28 mouse cellular contexts compared by ENCODE assay signal in the genomic region with DNA sequence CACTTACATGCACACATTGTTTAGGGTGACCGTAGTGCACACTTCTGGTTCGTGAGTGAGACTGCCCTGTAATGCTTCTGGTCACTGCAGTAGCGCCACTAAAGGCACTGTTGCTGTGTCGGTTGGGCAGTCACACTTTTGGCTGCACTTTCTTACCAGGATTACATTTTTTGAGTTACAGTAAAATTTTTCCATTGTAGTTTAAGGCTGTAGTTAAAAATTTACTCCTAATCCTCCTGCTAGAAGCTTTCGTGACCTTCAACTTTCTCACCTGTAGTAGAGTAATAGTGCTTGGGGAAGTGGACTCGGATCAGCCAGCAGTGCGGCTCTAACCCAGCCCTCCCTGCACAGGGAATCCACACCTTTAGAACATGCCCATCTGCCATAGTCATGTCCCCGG. TPM values are rescaled to one million over a fixed set of nuclear protein-coding genes. Genes with fewer than 3 reads are reported as not detected.
A peak's percentile ranks its signal among the peaks of the same experiment; 100 is the strongest.
DNase-seq lines count a peak whose midpoint lies in the region; ATAC-seq and TF ChIP-seq lines count a peak whose summit lies in the region.
"Had no signal": no experiment of that assay in that cellular context is flagged by ENCODE, and none has a peak within 500 bp of the region (broad histone marks: within the 10 kb centered on the region; RNA-seq: fewer than 3 reads in every experiment).

No protein-coding gene starts in this region.

- no peak for DNase-seq in kidney, postnatal 10 days
- DNase-seq in kidney, postnatal 36 days: peak; percentile 34 to 38
- no peak for DNase-seq in urinary bladder, adult 18-20 months (ENCODE audit: low spot score in 2 of 2)
- DNase-seq: adrenal gland, postnatal 10 days; adrenal gland, postnatal 36 days; B cell, adult 2 months; cerebellum, adult 18-20 months; cerebellum, adult 9-10 months; cerebellum, postnatal 14 days; gastrocnemius, postnatal 10 days; gastrocnemius, postnatal 36 days; heart, adult 2 months; heart, postnatal 14 days; heart, postnatal 4 days had no signal

- H3K9ac ChIP-seq in intestine, embryonic 15.5 days: no peak overlapping the region
- H3K9ac ChIP-seq in intestine, postnatal 0 days (ENCODE audit: low read depth, low read length): no peak overlapping the region
- no peak overlapping the region for H3K9ac ChIP-seq in kidney, embryonic 15.5 days
- no peak overlapping the region for H3K9ac ChIP-seq in kidney, embryonic 14.5 days (ENCODE audit: low read depth, low read length)
- H3K9ac ChIP-seq in intestine, embryonic 16.5 days (ENCODE audit: low read depth, low read length): no peak overlapping the region
- H3K9ac ChIP-seq: forebrain, embryonic 13.5 days; heart, embryonic 13.5 days; hindbrain, embryonic 14.5 days had no signal

- no peaks in the 10 kb centered on the region for H3K9me3 ChIP-seq in intestine, embryonic 15.5 days
- H3K9me3 ChIP-seq in intestine, postnatal 0 days (ENCODE audit: control insufficient read depth): no peaks in the 10 kb centered on the region
- H3K9me3 ChIP-seq in kidney, embryonic 15.5 days (replicated peaks): no peaks in the 10 kb centered on the region
- no peaks in the 10 kb centered on the region for H3K9me3 ChIP-seq in kidney, embryonic 14.5 days (ENCODE audit: control insufficient read depth, low read length)
- no peaks in the 10 kb centered on the region for H3K9me3 ChIP-seq in intestine, embryonic 16.5 days (ENCODE audit: control insufficient read depth, low read length)
- H3K9me3 ChIP-seq: forebrain, embryonic 10.5 days; forebrain, embryonic 13.5 days; G1E; heart, embryonic 10.5 days; heart, embryonic 13.5 days had no signal

- ATAC-seq in intestine, embryonic 15.5 days: 0 out of 2 replicates have a peak, but pooled peaks have one; percentile 49
- no peak for ATAC-seq in intestine, postnatal 0 days
- ATAC-seq in kidney, embryonic 15.5 days (replicated peaks; ENCODE audit: low FRiP score): no peak
- no peak for ATAC-seq in kidney, embryonic 14.5 days (ENCODE audit: low FRiP score, low TSS enrichment)
- ATAC-seq in intestine, embryonic 16.5 days: peak; percentile 49; the same call in 1 of the 2 replicates
- ATAC-seq: forebrain, embryonic 13.5 days; forebrain, embryonic 16.5 days had no signal

- no peaks in the 10 kb centered on the region for H3K27me3 ChIP-seq in intestine, embryonic 15.5 days (replicated peaks)
- no peaks in the 10 kb centered on the region for H3K27me3 ChIP-seq in intestine, postnatal 0 days (replicated peaks; ENCODE audit: control insufficient read depth, insufficient read depth, low read length)
- H3K27me3 ChIP-seq in kidney, embryonic 15.5 days: no peaks in the 10 kb centered on the region
- no peaks in the 10 kb centered on the region for H3K27me3 ChIP-seq in kidney, embryonic 14.5 days (ENCODE audit: control insufficient read depth, insufficient read depth, low read length)
- no peaks in the 10 kb centered on the region for H3K27me3 ChIP-seq in intestine, embryonic 16.5 days (replicated peaks; ENCODE audit: control insufficient read depth, insufficient read depth, low read length)
- H3K27me3 ChIP-seq: CH12.LX; forebrain, embryonic 13.5 days; heart, embryonic 13.5 days; Patski had no signal

- peaks cover 10% of the 10 kb centered on the region; the same call in 1 of the 2 replicates for H3K4me1 ChIP-seq in intestine, embryonic 15.5 days (replicated peaks)
- no peaks in the 10 kb centered on the region for H3K4me1 ChIP-seq in intestine, postnatal 0 days (replicated peaks; ENCODE audit: control insufficient read depth, insufficient read depth, low read length)
- H3K4me1 ChIP-seq in kidney, embryonic 15.5 days: 0 out of 2 replicates have a peak, but pooled peaks cover 3% of the 10 kb centered on the region
- H3K4me1 ChIP-seq in kidney, embryonic 14.5 days (ENCODE audit: control insufficient read depth, insufficient read depth, low read length): no peaks in the 10 kb centered on the region
- H3K4me1 ChIP-seq in intestine, embryonic 16.5 days (ENCODE audit: control insufficient read depth, insufficient read depth, low read length): peaks cover 10% of the 10 kb centered on the region; the same call in 1 of the 2 replicates
- H3K4me1 ChIP-seq: forebrain, embryonic 10.5 days; forebrain, embryonic 13.5 days had no signal

- H3K4me3 ChIP-seq in intestine, embryonic 15.5 days (replicated peaks): no peak overlapping the region
- H3K4me3 ChIP-seq in intestine, postnatal 0 days (ENCODE audit: low read depth, low read length): no peak overlapping the region
- H3K4me3 ChIP-seq in kidney, embryonic 15.5 days (replicated peaks): no peak overlapping the region
- H3K4me3 ChIP-seq in kidney, embryonic 14.5 days (ENCODE audit: low read length): no peak overlapping the region
- no peak overlapping the region for H3K4me3 ChIP-seq in intestine, embryonic 16.5 days (ENCODE audit: low read length)
- H3K4me3 ChIP-seq: forebrain, embryonic 10.5 days; forebrain, embryonic 13.5 days; heart, adult 2 months; heart, embryonic 10.5 days; heart, embryonic 13.5 days had no signal

- no peak overlapping the region for H3K4me2 ChIP-seq in intestine, embryonic 15.5 days (replicated peaks)
- no peak overlapping the region for H3K4me2 ChIP-seq in intestine, postnatal 0 days (replicated peaks; ENCODE audit: low read depth)
- no peak overlapping the region for H3K4me2 ChIP-seq in kidney, embryonic 15.5 days
- no peak overlapping the region for H3K4me2 ChIP-seq in kidney, embryonic 14.5 days (replicated peaks; ENCODE audit: low read depth, low read length)
- no peak overlapping the region for H3K4me2 ChIP-seq in intestine, embryonic 16.5 days (ENCODE audit: low read depth, low read length)
- H3K4me2 ChIP-seq: forebrain, embryonic 13.5 days; heart, embryonic 13.5 days; hindbrain, embryonic 14.5 days had no signal

- H3K27ac ChIP-seq in intestine, embryonic 15.5 days: no peak overlapping the region
- H3K27ac ChIP-seq in intestine, postnatal 0 days (ENCODE audit: low read depth, low read length): no peak overlapping the region
- peak overlapping the region; percentile 33; the same call in 1 of the 2 replicates for H3K27ac ChIP-seq in kidney, embryonic 15.5 days
- H3K27ac ChIP-seq in kidney, embryonic 14.5 days (ENCODE audit: low read depth, low read length): no peak overlapping the region
- no peak overlapping the region for H3K27ac ChIP-seq in intestine, embryonic 16.5 days (ENCODE audit: low read length)
- H3K27ac ChIP-seq: forebrain, embryonic 10.5 days; forebrain, embryonic 13.5 days; heart, adult 2 months; heart, embryonic 10.5 days; heart, embryonic 13.5 days; hindbrain, embryonic 14.5 days had no signal

- TF ChIP-seq CTCF in intestine, postnatal 0 days (IDR thresholded peaks at IDR 0.05; ENCODE audit: low read depth): no peak

- 80% methylated on average over 8 of the region's 8 CpGs for WGBS in intestine, embryonic 15.5 days
- 70% methylated on average over 8 of the region's 8 CpGs for WGBS in intestine, postnatal 0 days
- WGBS in kidney, embryonic 15.5 days: 84% methylated on average over 8 of the region's 8 CpGs
- 93% methylated on average over 8 of the region's 8 CpGs for WGBS in kidney, embryonic 14.5 days
- WGBS in intestine, embryonic 16.5 days: 79% methylated on average over 8 of the region's 8 CpGs

- H3K36me3 ChIP-seq in intestine, embryonic 15.5 days: peaks cover 3% of the 10 kb centered on the region; the same call in 1 of the 2 replicates
- H3K36me3 ChIP-seq in intestine, postnatal 0 days (ENCODE audit: control insufficient read depth, insufficient read depth): peaks cover 15% of the 10 kb centered on the region
- H3K36me3 ChIP-seq in kidney, embryonic 15.5 days: peaks cover 11% of the 10 kb centered on the region
- peaks cover 9% of the 10 kb centered on the region; the same call in 1 of the 2 replicates for H3K36me3 ChIP-seq in kidney, embryonic 14.5 days (ENCODE audit: control insufficient read depth, insufficient read depth, low read length)
- H3K36me3 ChIP-seq in intestine, embryonic 16.5 days (ENCODE audit: control insufficient read depth, insufficient read depth, low read length): no peaks in the 10 kb centered on the region

RNA-seq across cellular contexts. Expression of a gene that starts 49.7 kb away (rescaled TPM):
- polyA plus RNA-seq in intestine, embryonic 15.5 days (2015; fragmentation: Nextera tagmentation; extraction: Ambion mirVana): 2.4 and 2.6 TPM in 2 replicates
- 0.80 and 0.85 TPM in 2 replicates for polyA plus RNA-seq in intestine, postnatal 0 days (2015; fragmentation: Nextera tagmentation; extraction: Ambion mirVana)
- 6.2 and 7.8 TPM in 2 replicates for polyA plus RNA-seq in kidney, embryonic 15.5 days (2015; fragmentation: Nextera tagmentation; extraction: Ambion mirVana)
- polyA plus RNA-seq in kidney, embryonic 14.5 days (2014; fragmentation: Nextera tagmentation; extraction: Ambion mirVana): 6.8 and 9.0 TPM in 2 replicates
- polyA plus RNA-seq in intestine, embryonic 16.5 days (2015; fragmentation: Nextera tagmentation; extraction: Ambion mirVana): 1.7 and 2.9 TPM in 2 replicates

RNA-seq across cellular contexts. Expression of a gene that starts 53.3 kb away (rescaled TPM):
- polyA plus RNA-seq in intestine, embryonic 15.5 days (2015; fragmentation: Nextera tagmentation; extraction: Ambion mirVana): 19.8 and 21.7 TPM in 2 replicates
- 12.3 and 14.7 TPM in 2 replicates for polyA plus RNA-seq in intestine, postnatal 0 days (2015; fragmentation: Nextera tagmentation; extraction: Ambion mirVana)
- polyA plus RNA-seq in kidney, embryonic 15.5 days (2015; fragmentation: Nextera tagmentation; extraction: Ambion mirVana): 23.8 and 24.4 TPM in 2 replicates
- 17.8 and 24.5 TPM in 2 replicates for polyA plus RNA-seq in kidney, embryonic 14.5 days (2014; fragmentation: Nextera tagmentation; extraction: Ambion mirVana)
- polyA plus RNA-seq in intestine, embryonic 16.5 days (2015; fragmentation: Nextera tagmentation; extraction: Ambion mirVana): 21.1 and 21.7 TPM in 2 replicates

RNA-seq across cellular contexts. Expression of a gene that starts 59.0 kb away (rescaled TPM):
- 4.5 and 4.9 TPM in 2 replicates for polyA plus RNA-seq in intestine, embryonic 15.5 days (2015; fragmentation: Nextera tagmentation; extraction: Ambion mirVana)
- polyA plus RNA-seq in intestine, postnatal 0 days (2015; fragmentation: Nextera tagmentation; extraction: Ambion mirVana): 1.6 and 2.3 TPM in 2 replicates
- polyA plus RNA-seq in kidney, embryonic 15.5 days (2015; fragmentation: Nextera tagmentation; extraction: Ambion mirVana): 6.1 and 6.4 TPM in 2 replicates
- polyA plus RNA-seq in kidney, embryonic 14.5 days (2014; fragmentation: Nextera tagmentation; extraction: Ambion mirVana): 4.2 and 6.0 TPM in 2 replicates
- polyA plus RNA-seq in intestine, embryonic 16.5 days (2015; fragmentation: Nextera tagmentation; extraction: Ambion mirVana): 3.7 and 4.9 TPM in 2 replicates

Comparison
In these comparisons a context has a peak if more than half of its experiments do, and no peak if none do; other contexts are left out.
1. ATAC-seq: peak in intestine, embryonic 15.5 days (single experiment) and intestine, embryonic 16.5 days (single experiment); none in intestine, postnatal 0 days (single experiment), kidney, embryonic 15.5 days (single experiment) and kidney, embryonic 14.5 days (single experiment).
2. DNase-seq: peak in kidney, postnatal 36 days (2 of 2); none in kidney, postnatal 10 days (single experiment) and urinary bladder, adult 18-20 months (0 of 2).